11 mouse cellular contexts compared by ENCODE assay signal in the genomic region with DNA sequence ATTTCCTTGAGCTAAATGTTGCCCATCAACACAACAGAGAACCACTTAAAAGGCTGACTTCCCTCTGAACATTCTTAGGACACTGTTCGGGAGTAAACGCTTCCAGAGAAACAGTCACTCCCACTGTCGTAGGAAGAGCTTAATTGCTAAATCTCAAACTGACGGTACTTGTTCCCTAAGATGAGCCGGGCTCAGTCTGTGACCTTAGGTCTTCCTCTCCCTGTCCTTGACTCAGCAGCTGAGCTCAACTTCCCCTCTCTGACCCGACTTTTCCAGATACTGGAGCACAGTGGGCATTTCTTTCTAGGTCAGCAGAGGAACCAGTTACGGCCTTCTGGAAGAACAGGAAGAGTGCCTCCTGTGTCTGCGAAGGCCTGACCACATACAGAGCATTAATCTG.
A peak's percentile ranks its signal among the peaks of the same experiment; 100 is the strongest.
DNase-seq lines count a peak whose midpoint lies in the region; ATAC-seq and TF ChIP-seq lines count a peak whose summit lies in the region.
"Had no signal": no experiment of that assay in that cellular context is flagged by ENCODE, and none has a peak within 500 bp of the region (broad histone marks: within the 10 kb centered on the region; RNA-seq: fewer than 3 reads in every experiment).

No protein-coding gene starts in this region.

- no peaks in the 10 kb centered on the region for H3K36me3 ChIP-seq in kidney, adult 2 months (ENCODE audit: control insufficient read depth, insufficient read depth, low read length)
- no peaks in the 10 kb centered on the region for H3K36me3 ChIP-seq in liver, postnatal 0 days (replicated peaks; ENCODE audit: insufficient read depth, low read length)
- no peaks in the 10 kb centered on the region for H3K36me3 ChIP-seq in hindbrain, embryonic 11.5 days (ENCODE audit: control insufficient read depth, insufficient read depth, low read length)
- H3K36me3 ChIP-seq: embryonic facial prominence, embryonic 15.5 days; midbrain, embryonic 12.5 days had no signal

- no peak for TF ChIP-seq POLR2A in kidney, adult 2 months (IDR thresholded peaks at IDR 0.05; ENCODE audit: low read depth, low read length)

- peak; percentile 69 for ATAC-seq in liver, postnatal 0 days
- ATAC-seq in hindbrain, embryonic 11.5 days (ENCODE audit: low FRiP score): no peak

- no peaks in the 10 kb centered on the region for H3K27me3 ChIP-seq in kidney, adult 2 months (replicated peaks; ENCODE audit: control insufficient read depth, insufficient read depth, low read length)
- no peaks in the 10 kb centered on the region for H3K27me3 ChIP-seq in liver, postnatal 0 days (ENCODE audit: insufficient read depth, low read length)
- H3K27me3 ChIP-seq in hindbrain, embryonic 11.5 days (ENCODE audit: control insufficient read depth, insufficient read depth, low read length): no peaks in the 10 kb centered on the region
- H3K27me3 ChIP-seq: embryonic facial prominence, embryonic 15.5 days had no signal

- H3K27ac ChIP-seq in kidney, adult 2 months (ENCODE audit: insufficient read depth, low read depth, low read length): no peak overlapping the region
- peak overlapping the region; percentile 52 for H3K27ac ChIP-seq in liver, postnatal 0 days (ENCODE audit: low read depth)
- no peak overlapping the region for H3K27ac ChIP-seq in hindbrain, embryonic 11.5 days (ENCODE audit: low read depth, low read length)
- H3K27ac ChIP-seq: embryonic facial prominence, embryonic 15.5 days; midbrain, embryonic 12.5 days had no signal

- 0 out of 2 replicates have a peak overlapping the region, but pooled peaks have one; percentile 18 for H3K4me2 ChIP-seq in liver, postnatal 0 days (ENCODE audit: low read depth, low read length)
- H3K4me2 ChIP-seq in hindbrain, embryonic 11.5 days (replicated peaks; ENCODE audit: low read depth, low read length): no peak overlapping the region
- H3K4me2 ChIP-seq: embryonic facial prominence, embryonic 15.5 days; midbrain, embryonic 12.5 days had no signal

- TF ChIP-seq CTCF in kidney, adult 2 months (conservative IDR thresholded peaks at IDR 0.05; ENCODE audit: insufficient read depth, insufficient read length, low read depth, low read length): no peak
- TF ChIP-seq CTCF in liver, postnatal 0 days (IDR thresholded peaks at IDR 0.05; ENCODE audit: low read depth): no peak

- H3K9ac ChIP-seq in liver, postnatal 0 days (replicated peaks): no peak overlapping the region
- H3K9ac ChIP-seq in hindbrain, embryonic 11.5 days (ENCODE audit: low read depth, low read length): no peak overlapping the region
- H3K9ac ChIP-seq: embryonic facial prominence, embryonic 15.5 days; midbrain, embryonic 12.5 days had no signal

- no peak overlapping the region for H3K4me3 ChIP-seq in kidney, adult 2 months (ENCODE audit: insufficient read depth, low read depth, low read length)
- H3K4me3 ChIP-seq in liver, postnatal 0 days (ENCODE audit: low read depth, low read length): no peak overlapping the region
- no peak overlapping the region for H3K4me3 ChIP-seq in hindbrain, embryonic 11.5 days (ENCODE audit: low read depth, low read length)
- H3K4me3 ChIP-seq: embryonic facial prominence, embryonic 15.5 days; midbrain, embryonic 12.5 days had no signal

- 0 out of 2 replicates have a peak, but pooled peaks cover 6% of the 10 kb centered on the region for H3K4me1 ChIP-seq in kidney, adult 2 months (ENCODE audit: control insufficient read depth, insufficient read depth, low read length)
- peaks cover 30% of the 10 kb centered on the region for H3K4me1 ChIP-seq in liver, postnatal 0 days (ENCODE audit: insufficient read depth)
- 0 out of 2 replicates have a peak, but pooled peaks cover 2% of the 10 kb centered on the region for H3K4me1 ChIP-seq in hindbrain, embryonic 11.5 days (replicated peaks; ENCODE audit: control insufficient read depth, insufficient read depth, low read length)

- peak; percentile 59 for TF ChIP-seq EP300 in liver, postnatal 0 days (IDR thresholded peaks at IDR 0.05; ENCODE audit: low read depth)

- DNase-seq in adrenal gland, adult 2 months: peak; percentile 59
- no peak for DNase-seq in adrenal gland, postnatal 4 days (ENCODE audit: low spot score in 2 of 2)
- DNase-seq in kidney, adult 2 months: peak; percentile 55
- DNase-seq in kidney, postnatal 4 days: no peak
- DNase-seq in adrenal gland, postnatal 14 days: peak; percentile 41
- DNase-seq in liver, postnatal 0 days: no peak
- DNase-seq in thymus, postnatal 10 days (ENCODE audit: low spot score in 2 of 2): no peak
- no peak for DNase-seq in hindbrain, embryonic 11.5 days (ENCODE audit: low spot score)
- DNase-seq: cerebellum, adult 11 months had no signal

- H3K9me3 ChIP-seq in liver, postnatal 0 days (ENCODE audit: low read length): no peaks in the 10 kb centered on the region
- no peaks in the 10 kb centered on the region for H3K9me3 ChIP-seq in hindbrain, embryonic 11.5 days (ENCODE audit: control insufficient read depth, low read length)
- H3K9me3 ChIP-seq: embryonic facial prominence, embryonic 15.5 days; midbrain, embryonic 12.5 days had no signal

- WGBS in kidney, adult 2 months: 55% methylated on average over 8 of the region's 8 CpGs
- WGBS in liver, postnatal 0 days (ENCODE audit: insufficient replicate concordance): 32% methylated on average over 8 of the region's 8 CpGs
- WGBS in hindbrain, embryonic 11.5 days: 42% methylated on average over 8 of the region's 8 CpGs

Comparison
In these comparisons a context has a peak if more than half of its experiments do, and no peak if none do; other contexts are left out.
1. DNase-seq: peak in adrenal gland, adult 2 months (single experiment), kidney, adult 2 months (single experiment) and adrenal gland, postnatal 14 days (single experiment); none in adrenal gland, postnatal 4 days (0 of 2), kidney, postnatal 4 days (0 of 2), liver, postnatal 0 days (single experiment), thymus, postnatal 10 days (0 of 2) and hindbrain, embryonic 11.5 days (single experiment).